Mouse (Mus musculus): ENCODE measurements around the gene Serpinf2.

Gene Serpinf2

DNA sequence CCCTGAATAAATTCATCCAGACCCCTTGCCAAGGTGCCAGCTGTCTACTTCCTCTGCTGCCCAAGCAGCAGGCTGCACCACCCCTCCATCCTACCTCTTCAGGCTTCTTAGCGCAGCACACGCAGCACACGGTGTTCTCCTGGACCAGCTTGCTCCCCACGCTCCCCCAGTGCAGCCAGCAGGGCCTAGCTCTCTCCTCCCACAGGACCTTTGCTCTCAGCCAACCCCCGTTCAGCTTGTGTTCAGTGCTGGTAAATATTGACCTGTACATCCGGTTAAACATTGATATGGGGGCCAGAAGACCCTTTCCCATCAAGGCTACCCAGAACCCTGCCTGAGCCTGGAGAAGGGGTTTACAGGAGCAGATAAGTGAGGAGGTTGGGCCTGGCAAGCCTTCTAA, at the start of gene Serpinf2:
Gene Serpinf2, minus strand, starts transcription at position 229 of the 400 bp plus-strand sequence.
- in situ Hi-C loops (cut with MboI, MseI), result no loop called here

DNA sequence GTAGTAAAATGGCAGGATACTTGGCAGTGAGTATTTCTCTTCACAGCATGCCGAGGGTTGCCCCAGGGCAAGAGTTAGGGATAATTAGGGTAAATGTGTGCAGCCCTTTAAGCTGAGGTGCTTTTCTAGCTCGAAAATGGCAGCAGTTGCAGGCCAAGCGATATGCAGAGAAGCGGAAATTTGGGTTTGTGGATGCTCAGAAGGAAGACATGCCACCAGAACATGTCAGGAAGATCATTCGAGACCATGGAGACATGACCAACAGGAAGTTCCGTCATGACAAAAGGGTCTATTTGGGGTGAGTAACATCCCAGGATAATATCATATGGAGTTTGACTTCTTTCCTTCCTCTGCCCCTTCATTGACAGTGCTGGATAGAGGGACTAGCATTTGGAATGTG, 48.1 kb upstream of the Serpinf2 start:
- in situ Hi-C loops (cut with MboI, MseI), result no loop called here

DNA sequence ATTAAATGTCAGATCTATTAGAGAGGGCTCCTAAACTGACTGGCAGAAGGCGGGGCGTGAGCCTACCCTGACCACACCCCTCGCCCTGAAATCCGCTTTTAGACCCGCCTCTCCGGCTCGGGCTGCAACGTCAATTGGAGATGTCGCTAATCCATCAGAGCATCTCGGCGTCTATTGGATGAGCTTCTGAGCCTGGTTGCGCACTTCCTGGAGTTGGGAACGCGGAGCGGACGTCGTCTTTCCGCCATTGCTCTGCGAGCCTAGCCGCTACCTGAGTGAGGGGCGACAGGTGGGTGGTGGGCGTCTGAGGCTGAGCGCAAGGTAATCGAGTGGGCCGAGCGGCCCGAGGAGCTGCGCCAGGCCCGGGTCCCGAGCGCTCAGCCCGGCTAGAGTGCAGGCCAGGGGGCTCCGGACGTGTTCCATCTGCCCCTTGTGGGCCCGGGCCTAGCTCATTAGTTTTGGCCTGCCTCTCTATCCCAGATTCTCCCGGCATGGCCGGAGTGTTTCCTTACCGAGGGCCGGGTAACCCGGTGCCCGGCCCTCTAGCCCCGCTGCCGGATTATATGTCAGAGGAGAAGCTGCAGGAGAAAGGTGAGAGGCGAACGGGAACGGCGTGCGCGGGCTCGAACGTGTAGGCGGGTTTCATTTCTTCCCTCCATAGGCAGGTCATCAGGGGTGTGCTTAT, 47.4 kb upstream of the Serpinf2 start, which contains the start of gene Prpf8:
Gene Prpf8, plus strand, starts transcription at position 216 of the 685 bp plus-strand sequence.
- in situ Hi-C loops (cut with MboI, MseI), result no loop called here

DNA sequence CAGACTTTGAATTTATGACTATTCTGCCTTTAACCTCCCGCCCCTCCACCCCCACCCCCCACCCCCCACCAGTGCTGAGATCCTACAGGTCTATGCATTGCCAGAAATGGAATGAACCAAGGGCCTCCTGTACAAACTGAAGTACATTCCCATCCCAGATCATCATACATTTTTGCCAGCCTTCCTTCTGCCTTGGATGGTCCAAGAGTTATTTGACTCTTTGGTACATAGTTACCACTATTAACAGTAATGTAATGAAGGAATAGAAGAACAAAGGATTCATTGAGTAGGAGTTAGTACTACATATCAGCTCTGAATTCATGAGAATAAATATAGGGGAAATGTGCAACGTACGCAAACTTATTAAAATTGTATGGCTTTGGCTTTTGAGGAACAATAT, 46.8 kb upstream of the Serpinf2 start:
- in situ Hi-C loops (cut with MboI, MseI), result no loop called here

DNA sequence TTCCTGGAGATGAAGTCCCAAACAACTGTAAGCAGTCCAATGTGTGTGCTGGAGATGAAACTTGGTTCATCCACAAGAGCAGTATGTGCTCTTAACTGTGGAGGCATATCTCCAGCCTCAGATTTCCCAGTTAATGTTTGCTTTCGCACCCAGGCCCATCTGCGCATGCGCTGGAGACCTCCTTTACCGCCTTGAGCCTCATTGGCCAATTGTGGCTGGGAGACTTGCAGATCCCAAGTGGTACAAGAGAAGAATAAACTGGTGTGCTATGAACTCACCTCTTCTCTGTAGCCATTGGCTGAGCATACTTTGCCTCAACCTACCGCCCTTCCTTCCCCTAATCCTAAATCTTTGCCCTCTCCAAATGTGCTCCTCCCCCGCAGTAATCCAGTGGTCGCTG, 34.0 kb upstream of the Serpinf2 start:
- in situ Hi-C loops (cut with MboI, MseI), result no loop called here

DNA sequence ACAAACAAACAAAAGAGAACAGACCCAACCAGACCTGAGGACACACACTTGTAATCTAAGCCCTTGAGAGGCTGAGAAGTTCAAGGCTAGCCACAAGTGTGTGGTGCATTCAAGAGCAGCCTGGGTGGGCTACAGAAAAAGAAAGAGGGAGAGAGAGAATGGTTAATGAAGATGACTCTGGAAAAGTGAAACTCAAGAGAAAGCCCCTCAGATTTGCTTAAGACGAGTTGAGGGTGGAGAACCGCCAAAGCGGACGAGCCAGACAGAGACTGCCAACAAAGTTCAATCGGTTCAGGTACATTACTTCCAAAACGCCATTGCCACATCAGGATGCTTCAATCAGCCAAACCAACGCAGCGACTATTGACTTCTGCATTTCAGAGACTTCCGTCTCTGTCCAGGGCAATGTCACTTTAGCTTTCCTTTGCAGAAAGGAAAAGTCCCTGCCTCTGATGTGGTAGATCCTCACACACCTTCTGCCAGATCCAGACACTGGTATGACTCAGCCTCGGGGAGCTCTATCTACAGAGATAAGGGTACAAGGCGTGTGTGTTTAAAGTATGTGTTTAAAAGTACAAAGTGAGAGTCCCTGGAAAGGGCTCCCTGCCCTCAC, 33.2 kb upstream of the Serpinf2 start:
- in situ Hi-C loops (cut with MboI, MseI), result no loop called here

DNA sequence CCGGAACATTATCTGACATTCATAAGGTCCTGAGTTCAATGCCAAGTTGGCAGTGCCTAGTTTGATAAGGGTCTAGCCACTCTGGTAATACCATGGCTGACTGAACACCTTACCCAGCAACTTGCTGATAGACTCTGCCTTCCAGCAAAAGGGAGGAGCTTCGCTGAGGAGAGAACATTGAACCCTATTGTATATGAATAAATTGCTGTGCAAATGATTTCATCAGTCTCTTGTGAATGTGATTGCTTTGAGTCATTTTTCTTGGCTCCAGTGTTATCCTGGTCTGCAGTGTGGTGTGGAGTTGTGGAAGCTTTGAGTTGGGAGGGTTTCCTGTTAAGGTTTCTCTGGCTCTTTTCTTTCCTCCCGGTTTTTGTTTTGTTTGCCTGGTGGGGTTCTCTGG, 31.3 kb upstream of the Serpinf2 start:
- in situ Hi-C loops (cut with MboI, MseI), result no loop called here

DNA sequence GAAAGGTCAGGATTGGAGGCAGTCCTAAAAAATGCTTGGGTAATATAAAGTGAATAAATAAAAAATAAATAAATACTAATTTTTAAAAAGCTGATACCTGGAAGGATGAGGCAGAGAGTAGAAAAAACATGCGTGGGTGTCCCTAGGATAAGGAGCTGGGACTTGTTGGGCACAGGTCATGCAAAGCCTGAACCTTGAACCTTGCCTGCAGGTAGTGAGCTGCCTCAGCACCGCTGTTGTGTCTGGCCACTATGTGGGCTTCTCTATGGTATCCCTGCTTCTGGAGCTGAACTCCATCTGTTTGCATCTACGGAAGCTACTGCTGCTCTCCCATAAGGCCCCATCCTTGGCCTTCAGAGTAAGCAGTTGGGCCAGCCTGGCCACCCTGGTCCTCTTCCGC, 29.9 kb upstream of the Serpinf2 start:
- in situ Hi-C loops (cut with MboI, MseI), result no loop called here

DNA sequence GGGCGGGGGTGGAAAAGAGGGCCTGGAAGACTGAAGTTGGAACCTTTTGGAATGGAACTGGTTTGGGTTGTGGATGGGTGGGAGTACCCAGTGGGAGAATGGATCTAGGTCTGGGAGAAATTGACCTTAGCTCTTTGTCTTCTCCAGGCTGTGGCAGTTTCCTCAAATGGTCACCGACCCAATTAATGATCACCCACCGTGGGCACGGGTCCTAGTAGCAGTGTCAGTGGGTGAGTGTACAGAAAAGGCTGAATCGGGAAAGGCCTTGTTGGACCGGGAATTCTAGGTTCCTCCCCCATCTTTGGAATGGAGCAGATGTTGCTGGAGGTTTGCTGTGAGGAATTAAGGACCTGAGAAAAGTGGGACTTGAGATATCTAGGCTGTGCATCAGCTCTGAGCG, 29.0 kb upstream of the Serpinf2 start:
- in situ Hi-C loops (cut with MboI, MseI), result no loop called here

DNA sequence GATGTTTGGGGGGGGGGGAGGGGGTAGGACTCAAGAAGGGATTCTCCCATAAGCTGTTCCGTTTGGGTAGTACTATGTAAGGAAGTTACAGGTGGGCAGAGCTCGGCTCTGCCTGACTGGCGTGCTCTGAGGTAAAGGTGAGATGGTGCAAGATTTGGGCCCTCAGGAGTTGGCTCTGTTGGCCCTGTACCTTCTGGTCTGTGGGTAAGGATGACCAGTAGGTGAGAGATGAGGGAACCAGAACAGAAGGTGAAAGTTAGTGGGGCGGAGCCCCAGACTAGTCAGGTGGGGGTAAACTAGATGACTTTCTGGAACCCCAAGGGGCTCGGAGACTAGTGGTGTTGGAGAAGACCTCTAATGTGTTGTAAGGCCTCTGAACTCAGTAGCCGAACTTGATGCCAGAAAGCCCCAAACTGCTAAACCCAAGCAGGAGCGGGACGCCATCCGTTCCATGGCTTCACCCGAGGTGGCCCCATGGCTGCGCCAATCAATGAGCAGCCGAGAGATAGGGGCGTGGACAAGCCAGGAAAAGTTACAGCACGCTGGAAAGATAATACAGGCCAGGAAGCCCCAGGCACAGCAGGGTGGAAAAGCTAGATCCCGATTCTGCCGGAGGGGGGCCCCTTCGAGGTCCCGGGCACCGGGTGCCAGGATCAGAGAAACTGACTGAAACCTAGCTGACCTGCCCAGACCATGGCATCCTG, 28.3 kb upstream of the Serpinf2 start:
- in situ Hi-C loops (cut with MboI, MseI), result no loop called here

DNA sequence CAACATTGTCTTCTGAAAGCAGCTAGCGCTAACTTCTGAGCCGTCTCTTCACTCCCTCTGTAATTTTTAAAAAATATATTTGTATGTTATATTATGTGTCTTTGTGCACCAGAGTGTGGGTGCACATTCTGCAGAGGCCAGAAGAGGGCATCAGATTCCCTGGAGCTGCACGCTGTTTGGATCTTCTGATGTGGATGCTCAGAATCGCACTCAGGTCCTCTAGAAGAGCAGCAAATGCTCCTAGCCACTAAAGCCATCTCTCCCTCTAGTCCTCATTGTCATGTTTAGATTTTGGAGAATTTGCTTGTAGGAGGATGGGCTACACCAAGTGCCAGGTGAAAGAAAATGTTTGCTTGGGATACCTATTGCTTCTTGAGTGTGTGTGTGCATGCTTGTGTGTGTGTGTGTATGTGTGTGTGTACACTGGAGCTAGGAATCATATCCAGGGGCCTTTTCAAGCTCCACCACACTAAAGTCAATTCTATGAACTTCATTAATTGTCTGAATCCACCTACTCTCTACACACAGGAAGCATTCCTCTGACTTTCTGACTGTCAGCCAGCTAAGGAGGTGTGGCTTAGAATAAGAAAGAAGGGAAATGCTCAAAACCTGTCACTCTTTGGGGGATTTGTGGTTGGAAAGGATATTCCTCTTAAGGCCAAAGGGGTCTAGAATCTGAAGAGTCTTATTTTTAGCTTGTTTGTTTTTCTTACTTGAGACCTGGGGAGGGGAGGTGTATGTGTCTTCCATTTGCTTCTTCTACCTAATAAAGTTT, 27.5 kb upstream of the Serpinf2 start:
- in situ Hi-C loops (cut with MboI, MseI), result no loop called here

DNA sequence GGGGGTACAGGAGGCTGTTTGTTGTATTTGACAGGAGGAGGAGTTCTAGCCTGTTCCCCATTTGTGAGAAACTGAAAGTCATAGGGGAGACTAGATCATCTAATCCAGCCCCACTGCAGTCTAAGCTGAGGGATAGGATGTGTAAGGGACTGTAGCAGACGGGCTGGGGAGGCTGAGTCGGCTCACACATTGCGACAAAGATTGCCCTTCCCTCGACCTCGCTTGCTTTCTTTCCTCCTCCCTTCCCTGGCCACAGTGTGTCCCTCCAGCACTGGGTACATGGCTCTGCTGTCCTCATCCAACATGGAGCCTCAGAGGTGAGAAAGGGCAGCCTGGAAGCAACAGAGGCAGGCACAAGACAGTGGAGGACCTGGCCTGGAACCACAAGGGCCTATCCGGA, 25.7 kb upstream of the Serpinf2 start:
- in situ Hi-C loops (cut with MboI, MseI), result no loop called here

DNA sequence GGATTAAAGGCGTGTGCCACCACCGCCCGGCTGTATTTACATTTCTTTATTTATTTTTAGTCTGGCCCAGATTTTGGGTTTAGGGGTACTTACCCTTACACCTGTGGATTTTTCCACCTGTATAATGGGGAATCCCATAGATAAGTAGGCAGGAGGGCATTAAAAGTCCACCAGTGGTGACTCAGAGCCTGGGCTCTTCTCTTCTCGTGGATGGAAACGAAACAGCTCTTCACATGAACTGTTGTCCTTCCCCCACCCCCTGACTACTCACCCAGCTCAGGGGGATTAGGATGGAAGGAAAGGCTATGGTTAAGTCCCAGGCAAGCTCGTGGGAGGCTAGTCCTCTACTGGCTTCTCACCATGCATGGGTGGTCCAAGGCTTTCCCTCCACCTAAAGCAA, 25.0 kb upstream of the Serpinf2 start:
- in situ Hi-C loops (cut with MboI, MseI), result no loop called here

DNA sequence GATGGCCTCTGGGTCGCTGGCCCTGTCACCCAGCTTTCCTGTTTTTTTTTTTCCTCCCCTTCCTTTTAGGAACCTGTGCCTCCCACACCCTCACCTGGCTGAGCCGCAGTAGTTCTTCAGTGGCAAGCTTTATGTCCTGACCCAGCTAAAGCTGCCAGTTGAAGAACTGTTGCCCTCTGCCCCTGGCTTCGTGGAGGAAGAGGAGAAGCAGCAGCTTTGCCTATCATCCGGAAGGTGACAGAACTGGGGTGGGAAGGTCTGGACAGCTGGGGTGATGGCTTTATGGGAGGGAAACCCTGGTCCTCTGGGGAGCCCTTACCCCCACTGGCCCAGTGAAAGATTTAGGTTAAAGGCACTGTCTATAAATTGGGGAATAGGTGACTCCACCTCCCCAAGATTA, 24.2 kb upstream of the Serpinf2 start:
- in situ Hi-C loops (cut with MboI, MseI), result no loop called here

DNA sequence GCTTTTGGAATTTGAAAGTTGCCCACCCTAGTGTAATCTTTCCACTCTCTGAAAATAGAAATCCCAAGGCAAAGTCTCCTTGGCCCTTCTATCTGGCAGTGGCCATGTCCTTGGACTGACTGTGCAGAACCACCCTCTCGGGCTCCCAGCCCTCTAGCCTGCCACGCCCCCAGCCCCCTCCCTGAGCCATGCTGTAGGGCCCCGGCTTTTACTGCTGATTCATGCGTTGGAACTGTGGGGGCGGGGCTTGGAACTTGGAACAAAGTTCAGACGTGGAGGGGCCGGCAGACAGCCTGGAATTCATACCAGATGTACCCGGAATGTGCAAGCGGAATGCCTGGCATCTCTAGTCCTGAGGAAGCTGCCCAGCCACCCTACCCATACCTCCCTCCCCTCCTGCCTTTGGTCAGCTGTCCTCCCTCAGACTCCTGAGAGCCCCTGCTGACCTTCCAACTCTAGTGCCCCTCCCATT, 23.5 kb upstream of the Serpinf2 start:
- in situ Hi-C loops (cut with MboI, MseI), result no loop called here

DNA sequence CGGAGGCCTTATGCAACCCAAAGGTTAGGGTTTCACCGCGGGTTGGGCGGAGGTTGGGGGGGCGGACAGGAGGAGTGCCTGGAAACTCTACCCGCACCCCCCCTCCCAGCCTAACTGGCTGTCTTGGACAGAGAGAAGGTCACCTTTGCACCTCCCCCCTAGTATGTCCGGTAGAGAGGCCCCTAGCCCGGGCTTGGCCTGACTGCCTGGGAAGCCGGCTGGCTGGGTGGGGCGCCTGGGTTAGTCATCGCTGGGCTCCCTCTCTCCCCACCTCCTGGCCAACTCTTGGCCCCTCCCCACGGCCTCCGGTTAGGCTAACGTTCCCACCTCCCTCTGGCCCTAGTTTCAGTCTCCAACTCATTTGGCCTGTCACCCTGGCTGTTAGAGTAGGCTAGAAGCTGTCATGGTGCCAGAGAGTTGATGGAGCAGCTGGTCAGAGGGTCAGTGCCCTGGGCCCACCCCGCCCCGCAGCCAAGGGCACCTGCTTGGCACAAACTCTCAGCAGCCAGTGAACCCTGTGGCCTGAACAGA, 22.9 kb upstream of the Serpinf2 start:
- in situ Hi-C loops (cut with MboI, MseI), result no loop called here

DNA sequence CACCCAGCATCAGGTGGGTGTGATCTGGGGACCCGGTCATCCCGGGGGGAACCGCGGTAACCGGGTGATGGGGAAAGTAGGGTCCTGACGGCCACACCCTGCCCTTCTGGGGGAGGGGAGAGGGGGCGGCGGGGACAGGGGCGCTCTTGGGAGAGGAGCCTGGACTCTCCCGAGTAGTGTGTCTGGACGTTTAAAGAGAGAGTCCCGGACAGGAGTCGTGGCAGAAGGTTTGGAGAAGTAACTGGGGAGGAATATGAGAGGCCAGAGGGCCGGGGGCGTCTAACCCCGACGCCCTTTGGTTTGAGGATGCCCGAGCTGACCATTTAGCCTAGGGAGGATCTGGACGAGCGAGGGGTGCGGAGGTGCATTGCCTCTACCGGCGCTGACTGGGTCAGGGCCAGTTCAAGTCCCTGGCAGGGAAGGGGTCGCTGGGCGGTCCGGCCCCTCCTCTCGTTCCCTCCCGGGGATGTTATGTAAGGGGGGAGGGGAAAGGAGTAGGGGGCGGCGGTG, 22.4 kb upstream of the Serpinf2 start:
- in situ Hi-C loops (cut with MboI, MseI), result no loop called here

DNA sequence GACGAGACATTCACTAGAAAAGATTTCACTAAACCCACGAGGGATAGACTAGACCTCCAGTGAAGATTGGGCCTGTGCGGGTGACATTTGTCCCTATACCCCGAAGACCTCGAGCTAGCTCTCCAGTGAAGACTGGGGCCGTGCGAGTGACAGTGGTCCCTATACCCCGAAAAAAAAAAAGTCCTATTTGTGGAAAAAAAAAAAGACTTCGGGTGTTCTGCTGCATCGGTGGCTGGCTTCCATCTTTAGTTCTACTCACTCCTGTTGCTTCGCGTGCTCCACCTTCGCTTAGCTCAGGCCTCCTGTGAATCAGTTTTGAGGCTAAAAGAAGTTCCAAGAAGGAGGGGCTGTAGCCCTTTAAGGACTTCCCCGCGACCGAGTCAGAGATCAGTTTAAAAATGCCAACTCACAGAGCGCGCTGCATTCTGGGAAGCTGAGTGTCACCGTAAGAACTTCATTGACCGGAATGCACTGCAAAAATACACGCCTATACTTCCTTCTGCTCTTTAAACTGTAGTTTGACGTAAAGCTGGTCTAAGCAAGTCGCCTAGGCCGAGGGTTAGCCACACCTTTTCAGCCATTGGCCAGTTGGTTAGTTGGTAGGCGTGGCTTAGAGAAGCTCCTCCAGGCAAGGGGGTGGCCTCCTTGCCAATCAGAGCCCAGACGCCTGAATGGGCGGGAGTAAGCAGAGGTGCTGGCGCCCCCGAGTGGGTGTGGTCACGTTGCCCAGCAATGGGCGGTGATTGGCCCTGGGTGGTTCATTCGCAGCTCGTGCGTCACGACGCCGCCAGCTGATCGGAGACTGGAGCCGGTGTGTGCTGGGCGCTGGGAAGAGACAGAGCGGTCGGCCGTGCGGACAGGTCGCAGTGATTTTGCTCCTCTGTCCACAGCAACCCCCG, 21.7 kb upstream of the Serpinf2 start, which contains the start of gene Tlcd2:
Gene Tlcd2, plus strand, starts transcription at position 872 of the 899 bp plus-strand sequence.
- in situ Hi-C loops (cut with MboI, MseI), result no loop called here

DNA sequence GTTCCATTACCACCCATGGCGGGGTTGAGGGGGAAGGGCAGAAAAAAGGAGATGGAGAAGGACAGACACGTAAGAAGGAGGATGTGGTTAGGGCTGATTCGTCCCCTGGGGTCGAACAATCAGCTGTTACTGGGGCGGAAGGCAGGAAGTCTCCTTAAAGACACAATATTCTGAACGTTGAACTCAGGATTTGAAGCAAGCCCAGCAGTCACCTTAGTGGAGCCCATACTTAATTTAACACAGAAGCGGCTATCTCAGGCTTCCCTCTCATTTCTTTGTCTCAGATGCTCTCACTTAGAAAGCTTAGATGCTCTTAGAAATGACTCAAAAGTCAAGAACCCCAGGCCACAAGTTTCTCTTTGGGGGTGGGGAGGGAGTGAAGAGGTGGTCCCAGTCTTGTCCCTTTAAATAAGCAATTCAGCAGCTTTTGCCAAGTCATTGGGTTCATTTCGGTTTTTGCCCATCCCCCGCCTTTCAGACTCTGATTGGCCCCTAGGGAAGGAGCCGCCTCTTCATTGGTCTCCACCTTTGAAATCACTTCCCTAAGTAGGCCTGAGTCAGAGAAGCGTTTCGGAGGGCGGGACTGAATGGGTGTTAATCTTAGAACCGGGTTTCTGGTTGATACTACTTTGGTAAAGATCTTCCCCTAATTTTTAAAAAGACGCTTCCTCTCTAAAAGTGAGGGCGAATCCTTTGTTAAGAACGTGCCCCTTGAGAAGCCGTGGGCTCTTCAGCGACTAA, 20.9 kb upstream of the Serpinf2 start:
- in situ Hi-C loops (cut with MboI, MseI), result no loop called here

DNA sequence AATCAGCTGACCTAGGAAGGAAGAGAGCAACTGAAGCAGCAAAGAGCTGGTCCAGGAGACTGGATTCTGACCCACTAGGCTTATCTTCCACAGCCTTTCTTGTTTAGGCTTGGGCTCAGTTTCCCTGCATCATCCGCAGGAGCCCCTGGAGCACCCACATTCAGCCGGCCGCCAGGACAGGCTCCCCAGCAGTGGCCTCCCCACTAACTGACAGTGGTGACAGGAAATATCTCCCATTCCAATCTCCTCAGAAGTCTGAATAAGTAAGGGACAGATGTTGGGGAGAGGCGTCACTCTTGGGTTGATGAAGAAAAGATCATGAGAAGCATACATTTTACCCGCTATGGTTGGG, 20.3 kb upstream of the Serpinf2 start:
- in situ Hi-C loops (cut with MboI, MseI), result no loop called here
